Mouse (Mus musculus) midbrain, embryonic 12.5 days (tissue): ENCODE measurements around the gene Med13l. TPM values are rescaled to one million over a fixed set of nuclear protein-coding genes. Genes with fewer than 3 reads are reported as not detected.

Source experiments
- ATAC-seq: fragments of 200-750 bp; cut with Nextera tagmentation; 2 replicates; pipeline ENCODE4 v1.8.0; 2017; ENCODE audit warnings: low read depth, moderate TSS enrichment, moderate library complexity; ENCODE audit not compliant: low FRiP score
- H3K27ac ChIP-seq: fragments of 300-500 bp; sonication (generic); replicated peaks from 2 replicates; pipeline ENCODE4 v1.5.1; 2016; ENCODE audit warnings: mild to moderate bottlenecking
- H3K27me3 ChIP-seq: fragments of 300-500 bp; sonication (generic); 2 replicates; pipeline ENCODE4 v1.6.1; 2016; ENCODE audit warnings: mild to moderate bottlenecking
- H3K36me3 ChIP-seq: fragments of 300-500 bp; sonication (generic); 2 replicates; pipeline ENCODE4 v1.6.1; 2016
- H3K4me1 ChIP-seq: fragments of 300-500 bp; sonication (generic); 2 replicates; pipeline ENCODE4 v1.6.1; 2016
- H3K4me2 ChIP-seq: fragments of 300-500 bp; sonication (generic); replicated peaks from 2 replicates; pipeline ENCODE4 v1.6.1; 2016; ENCODE audit warnings: mild to moderate bottlenecking, moderate library complexity
- H3K4me3 ChIP-seq: fragments of 300-500 bp; sonication (generic); 2 replicates; pipeline ENCODE4 v1.5.1; 2016; ENCODE audit warnings: mild to moderate bottlenecking
- H3K9ac ChIP-seq: fragments of 300-500 bp; sonication (generic); replicated peaks from 2 replicates; pipeline ENCODE4 v1.6.1; 2016; ENCODE audit warnings: mild to moderate bottlenecking, moderate library complexity
- H3K9me3 ChIP-seq: fragments of 300-500 bp; sonication (generic); 2 replicates; pipeline ENCODE4 v1.6.1; 2016; ENCODE audit warnings: mild to moderate bottlenecking
- WGBS: fragments of 180-500 bp; shearing (Covaris S2); methylation state at CpG from one replicate; pipeline ENCODE4 v1.1.7; 2016; 5-methylcytosine and 5-hydroxymethylcytosine counted together
- polyA plus RNA-seq: library from polyadenylated mRNA; unstranded; fragments of >200 nt; fragmentation: Nextera tagmentation; extraction: Ambion mirVana; gene quantifications from 2 replicates; pipeline ENCODE4 v1.2.1, GENCODE M21; 2016

The Med13l gene
- polyA plus RNA-seq, 1 experiment from 2014 or later: 14.7 TPM

DNA sequence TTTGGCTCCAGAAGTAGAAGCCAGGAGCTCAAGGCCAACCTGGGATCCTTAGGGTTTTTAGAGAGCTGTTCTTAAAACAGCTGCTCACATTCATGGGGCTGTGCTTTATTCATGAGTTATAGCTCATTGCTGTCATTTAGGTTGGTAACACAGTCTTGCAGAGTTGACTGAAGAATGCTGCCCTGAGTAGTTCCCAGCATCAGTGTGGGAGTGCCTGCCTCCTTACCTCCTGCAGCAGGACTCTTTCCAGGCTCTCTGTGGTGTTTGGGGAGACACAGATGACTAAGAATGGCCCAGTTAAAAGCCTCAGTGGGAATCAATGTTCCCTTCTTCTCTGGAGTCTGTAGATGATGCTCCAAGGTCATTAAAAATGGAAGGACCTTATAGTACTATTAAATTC lies 111.6 kb downstream of the Med13l start:
- no peak overlapping the region for H3K4me2 ChIP-seq
- peaks cover 72% of the 10 kb centered on the region for H3K4me1 ChIP-seq
- H3K36me3 ChIP-seq: no peaks in the 10 kb centered on the region
- no peak overlapping the region for H3K9ac ChIP-seq
- no peak for ATAC-seq
- no peaks in the 10 kb centered on the region for H3K27me3 ChIP-seq
- H3K9me3 ChIP-seq: no peaks in the 10 kb centered on the region
- no peak overlapping the region for H3K27ac ChIP-seq
- H3K4me3 ChIP-seq: no peak overlapping the region

DNA sequence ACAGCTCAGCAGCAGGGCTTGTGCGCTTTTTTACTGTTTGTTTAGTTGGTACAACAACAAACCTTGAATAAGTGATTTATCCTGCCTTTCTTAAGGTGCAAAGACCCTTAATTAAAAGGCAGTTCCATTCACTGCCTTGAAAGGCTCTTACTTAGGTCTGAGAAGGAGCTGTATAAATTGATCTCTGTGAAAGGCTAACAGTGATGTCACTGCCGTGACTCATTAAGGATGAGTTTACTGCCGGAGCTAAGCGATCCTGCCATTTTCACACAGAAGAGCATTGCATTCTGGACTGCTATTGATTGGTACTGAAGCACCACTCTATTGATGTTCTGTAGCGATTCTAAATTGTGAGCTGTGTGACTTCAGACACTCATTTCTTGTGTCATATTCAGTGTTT lies 113.4 kb downstream of the Med13l start:
- H3K36me3 ChIP-seq: no peaks in the 10 kb centered on the region
- no peak for ATAC-seq
- H3K4me3 ChIP-seq: no peak overlapping the region
- H3K27ac ChIP-seq: peak overlapping the region; percentile 39
- H3K4me1 ChIP-seq: peaks cover 54% of the 10 kb centered on the region
- WGBS: 28% methylated on average over 5 of the region's 5 CpGs
- no peaks in the 10 kb centered on the region for H3K9me3 ChIP-seq
- no peaks in the 10 kb centered on the region for H3K27me3 ChIP-seq
- no peak overlapping the region for H3K4me2 ChIP-seq
- no peak overlapping the region; the same call in 1 of the 2 replicates for H3K9ac ChIP-seq

DNA sequence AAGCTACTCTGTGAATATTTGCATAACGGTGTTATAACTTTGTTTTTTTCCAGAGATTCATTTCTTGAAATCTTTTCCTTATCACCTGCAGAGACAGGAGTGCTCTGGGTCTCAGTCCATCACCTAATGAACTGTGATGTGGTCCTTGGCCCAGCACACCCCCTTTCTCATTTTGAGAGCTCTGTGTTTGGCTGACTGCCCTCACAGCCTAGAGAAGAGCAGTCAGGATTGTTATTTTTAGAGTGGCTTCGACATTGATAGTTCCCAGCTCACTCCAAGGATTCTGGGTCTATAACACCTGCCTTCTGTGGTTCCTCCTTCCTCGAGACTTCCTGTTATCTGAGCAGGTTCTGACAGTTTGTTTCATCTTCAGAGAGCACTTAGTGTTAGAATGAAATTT lies 113.8 kb downstream of the Med13l start:
- 70% methylated on average over 3 of the region's 3 CpGs for WGBS
- Histone ChIP-seq H3K27ac (0 out of 2 replicates have a peak overlapping the region, but pooled peaks have one; percentile 0), H3K4me2 (no peak overlapping the region), H3K9ac (no peak overlapping the region), H3K4me1 (peaks cover 50% of the 10 kb centered on the region), H3K9me3 (no peaks in the 10 kb centered on the region), H3K4me3 (no peak overlapping the region), H3K36me3 (no peaks in the 10 kb centered on the region), H3K27me3 (no peaks in the 10 kb centered on the region)
- no peak for ATAC-seq

DNA sequence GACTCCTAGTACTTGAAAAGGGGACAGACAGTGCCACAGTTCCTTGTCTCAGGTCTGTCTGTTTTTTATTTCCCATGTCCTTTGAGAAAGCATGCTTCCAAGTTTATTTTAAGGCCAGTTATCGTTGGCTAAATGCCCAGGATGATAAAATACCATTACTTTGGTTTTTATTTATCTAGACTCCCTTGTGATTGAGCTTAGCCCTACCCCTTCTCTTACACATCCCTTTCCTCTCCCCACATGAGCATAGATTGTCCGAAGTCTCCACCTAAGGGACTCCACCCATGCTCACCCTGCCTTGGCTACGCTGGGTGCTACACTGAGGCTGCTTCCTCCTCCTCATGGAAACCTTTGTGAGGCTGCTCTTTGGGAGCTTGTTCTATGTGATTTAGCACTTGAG lies 115.2 kb downstream of the Med13l start:
- no peak overlapping the region for H3K4me2 ChIP-seq
- H3K27me3 ChIP-seq: no peaks in the 10 kb centered on the region
- ATAC-seq: no peak
- H3K36me3 ChIP-seq: 0 out of 2 replicates have a peak, but pooled peaks cover 3% of the 10 kb centered on the region
- H3K9ac ChIP-seq: no peak overlapping the region
- H3K4me1 ChIP-seq: peaks cover 46% of the 10 kb centered on the region
- H3K9me3 ChIP-seq: no peaks in the 10 kb centered on the region
- H3K4me3 ChIP-seq: no peak overlapping the region
- WGBS: 91% methylated on average over 3 of the region's 3 CpGs
- H3K27ac ChIP-seq: no peak overlapping the region

DNA sequence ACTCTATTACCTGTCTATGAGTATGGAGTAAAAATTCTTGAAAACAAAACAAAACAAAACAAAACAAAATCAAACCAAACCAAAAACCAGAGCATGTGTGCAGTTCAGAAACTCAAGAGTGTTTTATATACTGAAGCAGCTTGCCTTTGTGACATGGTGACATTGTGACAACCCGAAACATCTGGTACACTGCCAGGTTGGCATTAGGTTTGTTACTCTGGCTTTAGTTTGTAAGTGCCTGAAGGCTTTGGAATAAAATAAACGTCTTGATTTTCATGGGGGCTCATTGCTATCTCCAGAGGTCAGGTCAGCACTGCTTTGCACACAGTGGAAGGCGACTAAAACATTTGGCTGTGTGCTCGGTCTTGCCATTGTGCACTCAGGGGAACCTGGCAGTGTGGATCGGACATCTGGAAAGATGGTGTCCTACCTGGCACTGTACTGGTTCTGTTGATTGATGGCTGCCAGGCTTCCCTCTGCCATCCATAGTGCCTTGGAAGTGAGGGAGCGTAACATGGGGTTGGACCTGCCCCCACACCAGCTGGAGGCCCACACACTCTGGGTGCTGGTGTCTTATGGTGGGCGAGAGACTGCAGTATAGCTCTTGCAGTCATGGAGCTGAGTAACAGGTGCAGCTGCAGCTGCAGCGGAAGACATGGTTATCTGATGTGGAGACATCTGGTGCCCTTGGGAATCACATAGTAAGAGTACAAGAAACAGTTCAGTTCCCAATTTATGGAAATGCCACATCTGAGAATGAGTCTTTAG lies 115.9 kb downstream of the Med13l start:
- peaks cover 39% of the 10 kb centered on the region for H3K4me1 ChIP-seq
- H3K4me3 ChIP-seq: no peak overlapping the region
- WGBS: 85% methylated on average over 8 of the region's 8 CpGs
- no peak overlapping the region for H3K27ac ChIP-seq
- H3K9me3 ChIP-seq: no peaks in the 10 kb centered on the region
- 0 out of 2 replicates have a peak, but pooled peaks cover 6% of the 10 kb centered on the region for H3K36me3 ChIP-seq
- no peaks in the 10 kb centered on the region for H3K27me3 ChIP-seq
- ATAC-seq: no peak
- no peak overlapping the region for H3K9ac ChIP-seq
- no peak overlapping the region for H3K4me2 ChIP-seq

DNA sequence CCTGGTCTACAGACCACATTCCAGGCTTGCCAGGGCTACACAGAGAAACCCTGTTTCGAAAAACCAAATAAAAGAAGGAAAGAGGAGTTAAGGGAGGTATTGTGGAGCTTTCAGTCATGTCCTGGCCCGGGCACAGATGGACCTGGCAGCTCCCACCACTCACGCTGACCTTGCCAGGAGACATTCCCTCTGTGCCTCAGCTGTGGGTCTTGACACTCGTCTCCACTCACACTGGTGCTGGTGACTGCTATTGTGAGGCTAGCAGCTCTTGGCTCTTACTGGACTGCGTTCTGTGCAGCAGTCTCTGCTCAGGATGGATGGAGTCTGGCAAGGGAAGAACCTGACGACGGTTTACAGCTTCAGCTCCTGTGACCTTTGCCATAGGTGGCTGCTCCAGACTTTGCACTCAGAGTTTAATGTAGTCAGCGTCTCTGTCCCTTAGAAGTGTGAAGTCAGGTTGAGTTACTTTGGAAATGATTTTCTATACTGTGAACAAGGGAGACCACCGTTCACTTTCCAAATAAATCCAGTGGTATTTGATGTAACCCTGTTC lies 118.9 kb downstream of the Med13l start:
- no peaks in the 10 kb centered on the region for H3K27me3 ChIP-seq
- no peak overlapping the region for H3K4me2 ChIP-seq
- peaks cover 9% of the 10 kb centered on the region for H3K4me1 ChIP-seq
- no peak overlapping the region for H3K27ac ChIP-seq
- no peaks in the 10 kb centered on the region for H3K9me3 ChIP-seq
- 83% methylated on average over 9 of the region's 9 CpGs for WGBS
- H3K36me3 ChIP-seq: 0 out of 2 replicates have a peak, but pooled peaks cover 14% of the 10 kb centered on the region
- H3K9ac ChIP-seq: no peak overlapping the region
- ATAC-seq: no peak
- no peak overlapping the region for H3K4me3 ChIP-seq

DNA sequence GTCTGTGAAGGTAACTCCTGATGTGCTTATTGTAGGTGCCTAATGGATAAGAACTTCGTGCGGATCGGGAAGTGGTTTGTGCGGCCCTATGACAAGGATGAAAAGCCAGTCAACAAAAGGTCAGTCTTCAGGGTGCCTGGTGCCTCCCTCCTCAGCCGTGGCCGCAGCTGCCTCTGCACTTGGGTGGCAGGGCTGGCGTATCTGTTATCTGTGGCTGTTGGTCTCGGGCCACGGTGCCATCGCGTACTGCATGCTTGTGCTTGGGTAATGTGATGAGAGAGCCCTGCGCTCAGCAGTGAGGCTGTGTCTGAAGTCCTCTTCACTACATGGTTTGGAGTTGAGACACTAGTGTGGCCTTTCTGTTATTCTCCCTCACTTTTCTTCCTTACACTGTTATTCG lies 120.4 kb downstream of the Med13l start:
- Histone ChIP-seq H3K9me3 (no peaks in the 10 kb centered on the region), H3K36me3 (0 out of 2 replicates have a peak, but pooled peaks cover 14% of the 10 kb centered on the region), H3K27me3 (no peaks in the 10 kb centered on the region), H3K9ac (no peak overlapping the region), H3K27ac (no peak overlapping the region), H3K4me2 (no peak overlapping the region), H3K4me1 (peaks cover 5% of the 10 kb centered on the region; the same call in 1 of the 2 replicates), H3K4me3 (no peak overlapping the region)
- 90% methylated on average over 13 of the region's 13 CpGs for WGBS
- no peak for ATAC-seq

DNA sequence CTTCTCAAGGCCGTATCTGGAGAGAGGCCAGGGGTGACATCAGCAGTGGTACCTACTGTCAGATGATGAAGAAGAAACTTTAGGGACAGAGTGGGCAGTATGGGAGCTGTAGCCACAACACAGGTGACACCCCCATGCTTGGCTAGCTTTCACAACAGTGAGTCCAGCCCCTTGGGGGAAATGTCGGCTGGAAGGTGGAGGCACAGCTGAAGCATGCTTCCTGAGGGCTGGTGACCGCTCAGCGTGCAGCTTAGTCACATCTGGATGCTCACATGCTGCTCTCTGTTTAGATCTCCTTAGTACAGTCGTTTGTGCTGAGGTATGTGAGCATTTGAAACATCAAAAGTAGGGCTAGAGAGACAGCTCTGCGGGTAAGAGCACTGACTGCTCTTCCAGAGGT lies 121.5 kb downstream of the Med13l start:
- H3K4me2 ChIP-seq: no peak overlapping the region
- 0 out of 2 replicates have a peak, but pooled peaks cover 10% of the 10 kb centered on the region for H3K4me1 ChIP-seq

DNA sequence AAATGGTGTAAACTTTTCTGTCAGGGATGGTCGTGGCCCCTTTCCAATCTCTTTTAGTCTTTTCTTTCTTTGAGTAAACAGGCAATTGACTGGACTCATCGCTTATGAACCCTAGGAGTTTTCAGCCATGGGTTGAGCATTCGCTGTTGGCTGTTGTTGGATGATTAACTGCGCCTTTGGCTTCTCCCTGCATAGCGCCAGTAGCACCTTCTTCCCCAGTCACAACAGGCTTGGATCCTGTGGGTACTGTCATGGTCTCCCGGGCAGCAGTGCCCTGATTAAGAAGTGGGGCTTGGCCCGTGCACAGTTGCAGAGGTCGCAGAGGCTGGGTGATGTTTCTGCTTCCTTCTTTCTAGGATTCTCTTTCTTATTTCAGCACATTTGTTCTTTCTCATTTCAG lies 124.7 kb downstream of the Med13l start:
- ATAC-seq: no peak
- Histone ChIP-seq H3K27me3 (no peaks in the 10 kb centered on the region), H3K9ac (no peak overlapping the region), H3K4me3 (no peak overlapping the region), H3K4me2 (no peak overlapping the region), H3K27ac (no peak overlapping the region), H3K36me3 (0 out of 2 replicates have a peak, but pooled peaks cover 14% of the 10 kb centered on the region), H3K4me1 (peaks cover 11% of the 10 kb centered on the region; the same call in 1 of the 2 replicates), H3K9me3 (no peaks in the 10 kb centered on the region)
- WGBS: 88% methylated on average over 8 of the region's 8 CpGs

More for the DNA sequence above, 121.5 kb downstream of the Med13l start:
- H3K36me3 ChIP-seq: 0 out of 2 replicates have a peak, but pooled peaks cover 14% of the 10 kb centered on the region
- H3K9me3 ChIP-seq: no peaks in the 10 kb centered on the region
- H3K27me3 ChIP-seq: no peaks in the 10 kb centered on the region
- no peak overlapping the region for H3K9ac ChIP-seq
- no peak overlapping the region for H3K27ac ChIP-seq
- no peak overlapping the region for H3K4me3 ChIP-seq
- no peak for ATAC-seq
- 85% methylated on average over 6 of the region's 6 CpGs for WGBS

DNA sequence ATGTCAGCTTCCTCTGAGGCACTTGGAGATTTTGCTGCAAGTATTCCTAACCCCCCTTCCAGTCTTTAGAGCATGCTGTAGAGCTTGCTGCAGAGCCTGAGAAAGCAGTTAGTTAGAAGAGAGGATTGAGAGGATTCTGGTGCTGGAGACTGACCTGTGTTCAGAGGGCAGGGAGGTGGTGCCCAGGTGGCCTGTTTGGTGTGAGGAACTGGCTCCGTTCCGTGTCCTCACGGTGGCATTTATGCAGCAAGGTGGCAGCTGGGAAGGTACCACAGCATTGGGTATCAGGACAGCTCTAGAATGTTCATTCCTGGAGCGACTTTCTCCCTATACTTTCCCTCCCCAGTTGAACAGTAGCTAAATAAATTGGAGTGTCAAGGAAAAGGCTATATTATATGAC lies 125.5 kb downstream of the Med13l start:
- H3K27ac ChIP-seq: no peak overlapping the region
- H3K4me3 ChIP-seq: no peak overlapping the region
- H3K9me3 ChIP-seq: no peaks in the 10 kb centered on the region
- H3K4me2 ChIP-seq: no peak overlapping the region
- no peaks in the 10 kb centered on the region for H3K27me3 ChIP-seq
- H3K4me1 ChIP-seq: peaks cover 11% of the 10 kb centered on the region; the same call in 1 of the 2 replicates
- WGBS: 98% methylated on average over 4 of the region's 4 CpGs
- 0 out of 2 replicates have a peak, but pooled peaks cover 8% of the 10 kb centered on the region for H3K36me3 ChIP-seq
- no peak overlapping the region for H3K9ac ChIP-seq
- no peak for ATAC-seq

DNA sequence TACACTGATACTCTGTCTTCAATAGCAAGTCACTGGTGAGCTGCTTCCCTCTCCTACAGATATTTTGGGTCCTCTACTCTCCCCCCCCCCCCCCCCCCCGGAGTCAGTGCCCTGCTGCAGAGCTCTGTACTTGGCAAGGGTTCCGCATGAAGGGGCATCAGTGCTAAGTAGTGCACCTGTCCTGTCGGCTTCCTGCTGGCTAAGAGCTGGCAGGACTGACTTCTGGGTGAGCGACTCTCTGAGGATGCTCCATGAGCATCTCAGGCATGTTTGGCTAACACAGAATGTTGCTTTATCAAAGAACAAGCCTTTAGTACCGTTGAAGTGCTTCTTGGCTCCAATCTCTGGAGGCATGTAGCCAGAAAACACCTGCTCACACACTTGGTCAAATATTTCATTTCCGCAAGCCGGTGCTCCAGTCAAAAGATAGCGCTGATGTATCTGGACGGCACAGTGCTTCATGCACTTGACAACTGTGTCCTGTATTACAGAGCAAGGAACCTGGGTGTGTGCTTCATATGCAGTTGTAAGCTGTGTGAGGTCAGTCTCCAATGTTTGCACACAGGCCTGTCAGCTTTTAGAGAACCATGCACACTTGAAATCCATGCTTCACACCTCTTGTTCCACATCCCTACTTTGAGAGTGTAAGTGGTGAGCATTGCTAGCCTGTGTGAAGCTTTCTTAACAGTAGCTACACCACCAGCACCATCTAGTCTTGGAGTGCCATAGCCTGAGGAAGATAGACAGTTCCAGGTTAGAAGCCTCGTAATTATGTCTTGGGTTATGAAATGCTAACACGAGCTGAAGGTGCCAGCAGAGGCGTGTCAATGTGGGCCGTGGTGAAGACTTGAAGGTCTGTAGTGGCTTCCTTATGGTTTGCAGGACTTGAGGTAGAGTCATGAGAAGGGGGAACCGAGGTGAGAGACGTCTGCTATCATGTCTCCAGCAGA lies 128.7 kb downstream of the Med13l start:
- peaks cover 16% of the 10 kb centered on the region; the same call in 1 of the 2 replicates for H3K4me1 ChIP-seq
- no peaks in the 10 kb centered on the region for H3K36me3 ChIP-seq
- H3K4me2 ChIP-seq: no peak overlapping the region
- H3K27ac ChIP-seq: no peak overlapping the region
- H3K9ac ChIP-seq: no peak overlapping the region
- no peak for ATAC-seq
- no peaks in the 10 kb centered on the region for H3K9me3 ChIP-seq
- H3K4me3 ChIP-seq: no peak overlapping the region
- H3K27me3 ChIP-seq: no peaks in the 10 kb centered on the region
- 86% methylated on average over 15 of the region's 15 CpGs for WGBS
